Mouse (Mus musculus) intestine, postnatal 0 days (tissue): ENCODE measurements at regions not wholly inside any gene's neighbourhood (a gene's known extent, or its start where the extent isn't known, plus 50 kb on each side); places are given as distances from the start of the nearest gene placed in this dataset.
"Not testable (repeated sequence)": the region's sequence is repeated elsewhere in the genome, so short reads cannot be mapped to it uniquely, and the experiment has no call there.

Source experiments
- ATAC-seq: fragments of 200-750 bp; cut with Nextera tagmentation; 2 replicates; pipeline ENCODE4 v1.8.0; 2017; ENCODE audit warnings: mild to moderate bottlenecking, moderate TSS enrichment, moderate library complexity
- H3K27ac ChIP-seq: fragments of 300-500 bp; sonication (generic); 2 replicates; pipeline ENCODE4 v1.5.1; 2014; ENCODE audit warnings: mild to moderate bottlenecking, low read depth, low read length, moderate library complexity
- H3K27me3 ChIP-seq: fragments of 300-500 bp; sonication (generic); replicated peaks from 2 replicates; pipeline ENCODE4 v1.6.1; 2014; ENCODE audit warnings: low read length, mixed read lengths; ENCODE audit not compliant: control insufficient read depth, insufficient read depth
- H3K36me3 ChIP-seq: fragments of 300-500 bp; sonication (generic); 2 replicates; pipeline ENCODE4 v1.6.1; 2014; ENCODE audit warnings: mild to moderate bottlenecking, moderate library complexity; ENCODE audit not compliant: control insufficient read depth, insufficient read depth
- H3K4me1 ChIP-seq: fragments of 300-500 bp; sonication (generic); replicated peaks from 2 replicates; pipeline ENCODE4 v1.6.1; 2014; ENCODE audit warnings: antibody characterized with exemption, low read length, mixed read lengths; ENCODE audit not compliant: control insufficient read depth, insufficient read depth
- H3K4me2 ChIP-seq: fragments of 300-500 bp; sonication (generic); replicated peaks from 2 replicates; pipeline ENCODE4 v1.6.1; 2014; ENCODE audit warnings: low read depth, mild to moderate bottlenecking, moderate library complexity
- H3K4me3 ChIP-seq: fragments of 300-500 bp; sonication (generic); 2 replicates; pipeline ENCODE4 v1.5.1; 2014; ENCODE audit warnings: low read depth, low read length
- H3K9ac ChIP-seq: fragments of 300-500 bp; sonication (generic); 2 replicates; pipeline ENCODE4 v1.6.1; 2014; ENCODE audit warnings: mild to moderate bottlenecking, low read depth, low read length
- H3K9me3 ChIP-seq: fragments of 300-500 bp; sonication (generic); 2 replicates; pipeline ENCODE4 v1.6.1; 2016; ENCODE audit warnings: mixed run types; ENCODE audit not compliant: control insufficient read depth
- CTCF ChIP-seq: sonication (generic); IDR thresholded peaks from 2 replicates; pipeline ENCODE4 v1.5.1; 2016; ENCODE audit warnings: low read depth, mild to moderate bottlenecking, control low read depth, antibody characterized with exemption, moderate library complexity
- WGBS: fragments of 180-500 bp; shearing (Covaris S2); extraction: QIAGEN DNeasy Blood & Tissue Kit; methylation state at CpG from one replicate; pipeline ENCODE4 v1.1.7; 2014; 5-methylcytosine and 5-hydroxymethylcytosine counted together

DNA sequence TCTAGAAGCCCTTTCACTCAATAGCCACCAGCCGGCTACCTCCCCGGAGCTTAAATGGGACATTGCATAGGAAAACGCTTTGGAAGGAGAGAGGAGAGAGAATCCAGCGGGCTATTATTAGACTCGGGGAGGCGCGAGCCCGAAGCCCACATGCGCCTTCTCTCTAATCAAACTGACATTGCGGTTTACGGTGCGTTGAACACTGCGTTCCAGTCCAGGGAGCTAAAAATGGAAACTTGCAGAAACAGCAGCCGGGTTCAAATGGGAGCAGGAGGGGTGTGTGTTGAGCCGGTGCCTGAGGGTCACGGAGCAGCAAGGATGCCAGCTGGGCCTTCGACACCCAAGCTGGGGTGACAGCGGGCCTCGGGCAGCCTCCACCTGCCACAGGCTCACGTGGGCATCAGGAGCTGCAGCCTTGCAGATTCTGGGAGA is 115.1 kb downstream of the Suds3 start:
- Histone ChIP-seq H3K27me3 (no peaks in the 10 kb centered on the region), H3K4me2 (no peak overlapping the region), H3K36me3 (no peaks in the 10 kb centered on the region), H3K9me3 (no peaks in the 10 kb centered on the region), H3K27ac (no peak overlapping the region), H3K4me1 (no peaks in the 10 kb centered on the region), H3K4me3 (no peak overlapping the region), H3K9ac (no peak overlapping the region)
- WGBS = 84% methylated on average over 20 of the region's 20 CpGs
- no peak for TF ChIP-seq CTCF
- ATAC-seq = no peak

- TF ChIP-seq CTCF = no peak
- Histone ChIP-seq H3K36me3 (no peaks in the 10 kb centered on the region), H3K4me2 (no peak overlapping the region), H3K27me3 (no peaks in the 10 kb centered on the region), H3K9ac (no peak overlapping the region), H3K4me1 (no peaks in the 10 kb centered on the region), H3K9me3 (no peaks in the 10 kb centered on the region), H3K27ac (no peak overlapping the region), H3K4me3 (no peak overlapping the region)
- ATAC-seq = no peak
- WGBS = 42% methylated on average over 5 of the region's 5 CpGs
These were observed 121.4 kb downstream of the Suds3 start for GRCm38 (mm10) chr5:116994508-116994907.

- ATAC-seq = no peak
- Histone ChIP-seq H3K9me3 (no peaks in the 10 kb centered on the region), H3K4me3 (no peak overlapping the region), H3K27ac (no peak overlapping the region), H3K4me1 (no peaks in the 10 kb centered on the region), H3K36me3 (no peaks in the 10 kb centered on the region), H3K27me3 (no peaks in the 10 kb centered on the region), H3K4me2 (no peak overlapping the region), H3K9ac (no peak overlapping the region)
- WGBS = 91% methylated on average over 1 of the region's 1 CpGs
- no peak for TF ChIP-seq CTCF
These were observed 122.2 kb downstream of the Suds3 start for GRCm38 (mm10) chr5:116993674-116994073.

DNA sequence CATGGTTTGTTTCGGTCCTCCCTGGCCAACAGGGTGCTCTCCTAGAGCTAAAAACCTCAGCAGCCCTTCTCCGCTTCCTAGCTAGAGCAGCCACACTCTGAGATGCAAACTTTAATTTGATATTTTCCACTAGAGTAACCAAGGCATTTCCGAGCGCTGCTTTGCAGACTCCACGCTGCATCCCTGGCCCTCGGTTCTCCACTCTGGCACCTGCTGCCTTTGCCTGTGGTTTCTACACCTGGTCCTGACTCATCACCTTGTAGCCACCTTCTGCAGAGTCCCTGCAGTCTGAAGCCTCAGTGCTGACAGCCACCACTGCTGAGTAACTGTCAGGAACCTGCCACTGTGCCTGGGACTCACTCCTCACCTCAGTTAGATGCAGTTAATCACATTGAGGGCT is 124.5 kb downstream of the Suds3 start:
- Histone ChIP-seq H3K27ac (no peak overlapping the region), H3K27me3 (no peaks in the 10 kb centered on the region), H3K4me3 (no peak overlapping the region), H3K9ac (no peak overlapping the region), H3K4me1 (no peaks in the 10 kb centered on the region), H3K36me3 (no peaks in the 10 kb centered on the region), H3K4me2 (no peak overlapping the region), H3K9me3 (no peaks in the 10 kb centered on the region)
- no peak for TF ChIP-seq CTCF
- WGBS = 90% methylated on average over 6 of the region's 6 CpGs
- ATAC-seq = no peak

- not testable (repeated sequence) for H3K27me3 ChIP-seq, H3K4me3 ChIP-seq, H3K27ac ChIP-seq, H3K9ac ChIP-seq, ATAC-seq, H3K36me3 ChIP-seq, H3K4me1 ChIP-seq, H3K9me3 ChIP-seq, H3K4me2 ChIP-seq
- 91% methylated on average over 4 of the region's 4 CpGs for WGBS
These were observed 144.4 kb downstream of the Suds3 start for GRCm38 (mm10) chr5:116971474-116971873.

DNA sequence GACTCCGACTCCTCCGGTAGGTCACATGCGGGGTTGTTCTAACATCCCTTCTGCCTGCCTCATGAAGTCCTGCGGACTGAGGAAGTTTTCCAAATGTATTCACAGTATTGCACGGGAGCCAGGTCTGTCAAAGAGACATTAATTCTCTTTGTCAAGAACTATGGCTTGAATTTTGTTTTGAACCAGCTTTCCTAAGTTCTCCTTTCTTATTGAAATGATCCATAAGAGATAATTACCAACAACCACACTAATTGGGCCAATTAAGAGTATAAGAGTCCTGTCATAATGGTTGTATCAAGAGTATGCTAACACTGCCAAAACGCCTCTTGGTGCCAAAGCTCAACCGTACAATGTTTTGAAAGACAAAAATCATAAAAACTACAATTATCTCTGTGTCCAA is 151.7 kb downstream of the Suds3 start:
- Histone ChIP-seq H3K9me3 (no peaks in the 10 kb centered on the region), H3K27ac (no peak overlapping the region), H3K4me2 (no peak overlapping the region), H3K4me1 (no peaks in the 10 kb centered on the region), H3K36me3 (no peaks in the 10 kb centered on the region), H3K9ac (no peak overlapping the region), H3K4me3 (no peak overlapping the region), H3K27me3 (no peaks in the 10 kb centered on the region)
- no peak for TF ChIP-seq CTCF
- WGBS = 91% methylated on average over 7 of the region's 7 CpGs
- ATAC-seq = no peak

DNA sequence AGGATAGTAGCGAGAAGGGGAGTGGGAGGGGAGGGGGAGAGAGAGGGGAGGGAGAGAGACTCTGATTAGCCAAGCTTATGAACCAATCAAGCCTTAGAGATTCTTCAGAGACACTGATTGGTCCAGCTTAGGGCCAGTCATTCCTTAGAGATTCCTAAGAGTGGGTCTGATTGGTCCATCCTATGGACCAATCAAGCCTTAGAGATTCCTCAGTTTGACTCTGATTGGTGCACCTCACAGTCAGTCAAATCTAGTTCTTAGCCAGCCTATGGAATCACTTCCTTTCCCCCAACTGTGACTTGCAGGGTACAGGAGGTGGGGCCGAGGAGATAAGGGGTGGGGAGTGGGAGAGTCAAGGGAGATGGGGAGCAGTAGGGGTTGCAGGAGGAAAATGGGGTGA is 152.8 kb downstream of the Suds3 start:
- Histone ChIP-seq H3K9me3 (no peaks in the 10 kb centered on the region), H3K27me3 (no peaks in the 10 kb centered on the region), H3K9ac (no peak overlapping the region), H3K4me3 (no peak overlapping the region), H3K36me3 (no peaks in the 10 kb centered on the region), H3K4me2 (no peak overlapping the region), H3K4me1 (no peaks in the 10 kb centered on the region), H3K27ac (no peak overlapping the region)
- 78% methylated on average over 2 of the region's 2 CpGs for WGBS
- ATAC-seq = no peak
- TF ChIP-seq CTCF = no peak
